ENCODE assay signal across 9 mouse cellular contexts in the genomic region with DNA sequence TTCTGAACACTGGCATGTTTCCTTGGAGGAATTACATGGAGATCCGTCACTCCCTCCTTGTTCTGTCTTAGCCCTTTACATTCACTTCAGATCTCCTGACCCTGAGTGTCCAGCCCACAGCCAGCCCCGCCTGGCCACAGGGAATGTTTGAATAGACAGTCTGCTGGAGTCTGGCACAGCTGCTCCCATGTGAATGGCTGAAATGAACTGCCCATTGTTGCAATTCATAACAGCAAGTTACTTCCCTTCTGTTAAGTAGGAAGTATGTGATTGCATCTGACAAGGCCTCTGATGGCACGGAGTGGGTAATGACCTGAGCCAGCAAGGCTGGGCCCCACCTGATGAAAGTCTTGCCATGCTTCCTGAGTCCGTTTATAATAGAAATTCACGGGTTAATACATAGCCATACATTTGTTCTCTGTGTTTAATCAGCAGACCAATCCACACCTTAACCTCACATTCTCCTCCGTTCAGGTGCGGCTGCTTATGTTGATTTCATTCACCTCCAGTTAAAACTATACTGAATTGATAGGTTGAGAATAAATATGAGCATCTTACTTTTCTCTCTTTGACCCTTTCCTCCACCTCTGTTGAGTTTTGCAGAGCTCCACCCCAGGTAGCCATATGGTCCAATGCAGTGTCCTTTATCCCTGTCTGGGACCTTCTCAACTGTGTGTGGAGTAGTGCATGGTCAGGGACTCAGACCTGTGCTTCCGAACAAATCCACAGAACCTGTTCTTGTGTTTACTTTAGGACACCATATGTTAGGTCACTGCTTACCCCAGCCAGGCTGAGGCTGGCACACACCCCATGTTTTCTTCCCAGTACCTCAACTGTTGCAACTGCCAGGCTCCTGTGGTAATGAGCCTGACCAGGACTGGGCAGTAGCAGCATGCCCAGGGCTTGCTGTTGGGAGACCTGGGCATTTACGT.
A peak's percentile ranks its signal among the peaks of the same experiment; 100 is the strongest.
DNase-seq lines count a peak whose midpoint lies in the region; TF ChIP-seq lines count a peak whose summit lies in the region.
"Had no signal": no experiment of that assay in that cellular context is flagged by ENCODE, and none has a peak within 500 bp of the region (broad histone marks: within the 10 kb centered on the region; RNA-seq: fewer than 3 reads in every experiment).

No protein-coding gene starts in this region.

- peaks cover 20% of the 10 kb centered on the region for H3K4me1 ChIP-seq in bone marrow macrophage, adult 2 months (ENCODE audit: control insufficient read depth, insufficient read depth, low read length)

- no peak for TF ChIP-seq CTCF in layer of hippocampus, adult 2 months (conservative IDR thresholded peaks at IDR 0.05)
- no peak for TF ChIP-seq CTCF in bone marrow macrophage, adult 2 months (IDR thresholded peaks at IDR 0.05; ENCODE audit: low read depth, low read length)

- no peak for DNase-seq in layer of hippocampus, adult 2 months (ENCODE audit: low spot score in 2 of 2)
- DNase-seq in layer of hippocampus, postnatal 36 days = no peak
- DNase-seq in embryo, embryonic 11 days = peak; percentile 43
- peak; percentile 28 for DNase-seq in mesoderm, embryonic 11.5 days (ENCODE audit: low read depth, low spot score)
- no peak for DNase-seq in T-cell, adult 2 months (ENCODE audit: low spot score)
- DNase-seq in adrenal gland, adult 8-10 months = no peak
- no peak for DNase-seq in yolk sac, embryonic 10.5 days (ENCODE audit: low spot score)

- peak overlapping the region; percentile 93 for H3K27ac ChIP-seq in layer of hippocampus, adult 2 months
- peak overlapping the region; percentile 9; the same call in 1 of the 2 replicates for H3K27ac ChIP-seq in bone marrow macrophage, adult 2 months (ENCODE audit: insufficient read depth, low read depth, low read length)
- H3K27ac ChIP-seq: heart, embryonic 15.5 days had no signal

- no peak overlapping the region for H3K4me3 ChIP-seq in layer of hippocampus, adult 2 months
- H3K4me3 ChIP-seq in bone marrow macrophage, adult 2 months (ENCODE audit: insufficient read depth, low read length) = no peak overlapping the region
- H3K4me3 ChIP-seq: heart, embryonic 15.5 days had no signal

- no peak for TF ChIP-seq POLR2A in bone marrow macrophage, adult 2 months (IDR thresholded peaks at IDR 0.05; ENCODE audit: borderline replicate concordance, low read depth, low read length)

Comparison
In these comparisons a context has a peak if more than half of its experiments do, and no peak if none do; other contexts are left out.
1. DNase-seq: peak in embryo, embryonic 11 days (single experiment) and mesoderm, embryonic 11.5 days (single experiment); none in layer of hippocampus, adult 2 months (0 of 2), layer of hippocampus, postnatal 36 days (0 of 2), T-cell, adult 2 months (single experiment), adrenal gland, adult 8-10 months (single experiment) and yolk sac, embryonic 10.5 days (single experiment).